Mouse (Mus musculus): ENCODE measurements around the gene Acad11. TPM values are rescaled to one million over a fixed set of nuclear protein-coding genes. Genes with fewer than 3 reads are reported as not detected.

The Acad11 gene
- polyA plus RNA-seq, 1 experiment from 2014 or later: 6.8 TPM

DNA sequence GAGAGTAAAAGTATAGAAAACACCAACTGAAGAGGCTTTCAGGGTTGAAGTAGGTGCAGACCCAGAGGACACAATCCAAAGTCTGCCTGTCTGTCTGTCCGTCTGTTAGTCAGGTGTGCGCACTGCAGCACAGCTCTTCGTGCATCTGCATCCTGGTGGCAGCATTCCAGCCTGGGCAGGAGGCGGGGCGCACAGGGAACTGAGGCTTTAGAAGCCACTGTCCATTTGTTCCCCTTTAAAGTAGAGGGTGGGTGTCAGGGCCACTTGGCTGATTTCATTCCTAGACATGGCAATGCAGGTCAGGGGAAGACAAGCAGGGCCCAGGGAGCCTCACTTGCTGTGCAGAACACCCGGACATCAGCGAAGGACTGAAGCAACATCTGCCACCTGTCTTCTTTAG, 94.1 kb downstream of the Acad11 start:
- Histone ChIP-seq H3K4me2 (no peak overlapping the region), H3K27me3 (replicated peaks) (no peaks in the 10 kb centered on the region), H3K9ac (no peak overlapping the region), H3K27ac (no peak overlapping the region), H3K4me1 (no peaks in the 10 kb centered on the region), H3K9me3 (no peaks in the 10 kb centered on the region), H3K36me3 (replicated peaks) (peaks cover 79% of the 10 kb centered on the region), H3K4me3 (no peak overlapping the region)
- whole genome bisulfite sequencing: 95% methylated on average over 7 of the region's 7 CpGs
- no peak for ATAC-seq (replicated peaks)

DNA sequence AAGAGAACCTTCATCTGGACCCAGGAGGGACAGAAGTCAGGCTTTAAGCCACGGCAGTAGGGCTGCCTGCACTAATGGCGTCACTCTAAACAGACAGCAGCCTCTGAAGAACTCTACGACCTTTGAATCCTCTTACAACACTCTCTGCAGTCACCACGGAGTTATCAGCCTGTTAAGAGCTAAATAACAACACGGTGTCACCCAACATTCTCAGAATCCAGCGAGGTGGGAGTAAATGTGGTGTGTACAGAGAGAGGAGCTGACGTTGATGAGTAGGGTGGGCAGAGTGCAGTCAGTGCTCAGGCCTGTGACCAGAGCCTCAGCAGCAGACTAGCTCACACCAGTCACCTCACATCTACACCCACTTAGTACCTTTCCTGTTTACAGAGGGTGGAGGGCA, 97.9 kb downstream of the Acad11 start:
- H3K9me3 ChIP-seq: no peaks in the 10 kb centered on the region
- no peak overlapping the region for H3K4me3 ChIP-seq
- H3K27ac ChIP-seq: no peak overlapping the region
- no peak overlapping the region for H3K9ac ChIP-seq
- no peaks in the 10 kb centered on the region for H3K4me1 ChIP-seq
- peaks cover 67% of the 10 kb centered on the region for H3K36me3 ChIP-seq (replicated peaks)
- no peak for ATAC-seq (replicated peaks)
- 89% methylated on average over 7 of the region's 7 CpGs for WGBS
- no peaks in the 10 kb centered on the region for H3K27me3 ChIP-seq (replicated peaks)
- no peak overlapping the region for H3K4me2 ChIP-seq

DNA sequence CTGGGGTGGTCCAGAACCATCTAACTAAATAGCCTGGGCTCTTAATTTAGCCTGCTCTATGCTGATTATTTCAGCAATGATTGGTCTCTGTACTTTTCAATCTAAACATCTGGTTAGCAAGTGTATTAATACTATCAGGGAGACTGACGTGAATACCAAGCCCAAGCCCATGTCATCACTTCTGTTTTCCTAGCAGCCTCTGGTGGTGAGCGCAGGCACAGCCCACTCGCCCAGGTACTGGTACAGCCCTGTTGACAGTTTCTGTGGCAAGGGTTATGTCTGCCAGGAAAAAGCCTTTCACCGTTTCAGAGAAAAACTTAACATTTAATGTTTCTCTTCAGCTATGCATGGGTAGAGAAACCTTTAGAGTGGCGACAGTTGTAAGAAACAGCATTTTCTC, 101.0 kb downstream of the Acad11 start:
- no peak overlapping the region for H3K4me2 ChIP-seq

DNA sequence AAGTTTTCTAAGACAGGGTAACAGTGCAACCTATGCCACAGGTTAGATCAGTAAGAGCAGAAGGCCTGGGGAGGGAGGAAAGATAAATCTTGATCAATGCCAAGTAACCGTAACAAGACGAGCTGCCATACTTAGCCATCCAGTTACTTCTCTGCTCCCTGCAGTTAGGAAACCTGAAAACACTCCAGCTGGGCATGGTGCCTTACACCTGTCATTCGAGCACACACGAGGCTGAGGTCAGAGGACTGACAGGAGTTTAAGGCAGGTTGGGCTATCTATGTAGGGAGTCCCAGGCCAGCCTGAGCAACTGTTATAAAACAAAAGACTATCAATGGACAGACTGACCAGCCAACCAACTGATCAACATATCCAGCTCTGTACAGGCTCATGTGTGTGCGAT, 102.7 kb downstream of the Acad11 start:
- WGBS: 93% methylated on average over 5 of the region's 5 CpGs
- H3K4me2 ChIP-seq: no peak overlapping the region
- no peaks in the 10 kb centered on the region for H3K4me1 ChIP-seq
- H3K4me3 ChIP-seq: no peak overlapping the region
- peaks cover 45% of the 10 kb centered on the region for H3K36me3 ChIP-seq (replicated peaks)
- no peak overlapping the region for H3K27ac ChIP-seq
- H3K9me3 ChIP-seq: no peaks in the 10 kb centered on the region
- no peak for ATAC-seq (replicated peaks)
- no peaks in the 10 kb centered on the region for H3K27me3 ChIP-seq (replicated peaks)
- no peak overlapping the region for H3K9ac ChIP-seq

More for the DNA sequence above, 101.0 kb downstream of the Acad11 start:
- Histone ChIP-seq H3K4me3 (no peak overlapping the region), H3K27ac (no peak overlapping the region), H3K4me1 (no peaks in the 10 kb centered on the region), H3K36me3 (replicated peaks) (peaks cover 59% of the 10 kb centered on the region), H3K9ac (no peak overlapping the region), H3K9me3 (no peaks in the 10 kb centered on the region), H3K27me3 (replicated peaks) (no peaks in the 10 kb centered on the region)
- no peak for ATAC-seq (replicated peaks)
- WGBS: 90% methylated on average over 5 of the region's 5 CpGs

DNA sequence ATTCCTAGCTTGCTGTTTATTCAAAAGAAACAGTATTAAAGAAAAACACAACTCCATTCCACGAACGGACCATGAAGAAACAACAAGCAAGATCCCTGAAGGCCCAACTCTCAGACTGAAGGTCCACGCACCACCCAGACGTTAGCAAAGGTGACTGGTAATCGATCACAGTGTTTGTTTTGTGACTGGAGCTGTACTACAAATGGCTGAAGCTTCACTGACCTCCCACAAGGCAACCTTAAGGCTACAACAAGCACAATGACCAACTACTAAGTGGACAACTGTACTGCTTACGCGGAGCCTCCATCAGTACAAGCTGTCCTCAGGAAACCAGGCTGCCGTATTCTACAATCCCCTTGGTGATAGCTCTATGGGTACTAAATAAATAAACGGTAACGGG, 106.8 kb downstream of the Acad11 start:
- Histone ChIP-seq H3K9me3 (no peaks in the 10 kb centered on the region), H3K27ac (no peak overlapping the region), H3K36me3 (replicated peaks) (peaks cover 41% of the 10 kb centered on the region), H3K4me2 (no peak overlapping the region), H3K4me1 (no peaks in the 10 kb centered on the region), H3K4me3 (no peak overlapping the region), H3K27me3 (replicated peaks) (no peaks in the 10 kb centered on the region), H3K9ac (no peak overlapping the region)
- 94% methylated on average over 10 of the region's 10 CpGs for WGBS
- ATAC-seq (replicated peaks): no peak

DNA sequence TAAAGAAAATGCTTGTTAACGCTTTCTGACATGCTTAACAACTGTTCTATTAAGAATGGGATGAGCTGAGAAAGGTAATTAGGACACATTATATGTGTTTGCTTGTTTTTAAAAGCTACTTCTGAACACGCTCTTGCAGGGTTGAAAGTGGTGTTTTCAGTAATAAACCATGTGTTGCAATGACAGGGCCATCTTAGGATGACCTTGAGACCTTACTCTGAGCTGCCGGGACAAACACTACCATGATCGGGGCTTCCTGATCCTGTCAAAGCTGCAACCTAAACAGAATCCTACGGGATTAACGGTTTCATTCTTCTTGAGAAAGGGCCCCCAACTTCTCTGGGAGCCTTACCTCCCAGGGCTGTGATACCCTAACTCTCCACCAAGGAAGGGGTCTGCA, 108.5 kb downstream of the Acad11 start:
- Histone ChIP-seq H3K9ac (no peak overlapping the region), H3K4me2 (no peak overlapping the region), H3K36me3 (replicated peaks) (peaks cover 42% of the 10 kb centered on the region), H3K9me3 (no peaks in the 10 kb centered on the region), H3K27ac (no peak overlapping the region), H3K27me3 (replicated peaks) (no peaks in the 10 kb centered on the region), H3K4me3 (no peak overlapping the region), H3K4me1 (no peaks in the 10 kb centered on the region)
- WGBS: 93% methylated on average over 6 of the region's 6 CpGs
- no peak for ATAC-seq (replicated peaks)

- Histone ChIP-seq H3K9ac (no peak overlapping the region), H3K4me1 (no peaks in the 10 kb centered on the region), H3K27ac (no peak overlapping the region), H3K27me3 (replicated peaks) (no peaks in the 10 kb centered on the region), H3K4me3 (no peak overlapping the region), H3K4me2 (no peak overlapping the region), H3K36me3 (replicated peaks) (peaks cover 46% of the 10 kb centered on the region), H3K9me3 (no peaks in the 10 kb centered on the region)
- ATAC-seq (replicated peaks): no peak
- WGBS: 92% methylated on average over 6 of the region's 6 CpGs
Measured at GRCm38 (mm10) chr9:104172342-104172741, 109.2 kb downstream of the Acad11 start.

Other genes starting within 250 kb of the Acad11 start
- 3.3 TPM in 2 replicates for gene Nphp3, start 60.8 kb upstream of the Acad11 start, polyA plus RNA-seq (2015; fragmentation: Nextera tagmentation; extraction: Ambion mirVana)
- gene Gm28305, start 22.7 kb upstream of the Acad11 start, polyA plus RNA-seq (2015; fragmentation: Nextera tagmentation; extraction: Ambion mirVana): not detected in 2 replicates
- gene Uba5, start 243 bp upstream of the Acad11 start, polyA plus RNA-seq (2015; fragmentation: Nextera tagmentation; extraction: Ambion mirVana): 69.6 TPM in 2 replicates
- 0.80 and 1.1 TPM in 2 replicates for gene Ackr4, start 63.6 kb downstream of the Acad11 start, polyA plus RNA-seq (2015; fragmentation: Nextera tagmentation; extraction: Ambion mirVana)
- 19.3 and 20.5 TPM in 2 replicates for gene Dnajc13, start 199.6 kb downstream of the Acad11 start, polyA plus RNA-seq (2015; fragmentation: Nextera tagmentation; extraction: Ambion mirVana)